Mouse (Mus musculus) olfactory bulb, adult 2 months (tissue): ENCODE data around the gene Dtd2.

ENCODE experiments used
- CTCF ChIP-seq: fragments of 200-500 bp; IDR thresholded peaks from 2 replicates; pipeline ENCODE4 v1.5.1; 2012; ENCODE audit warnings: low read depth, mild to moderate bottlenecking, low read length, moderate library complexity; ENCODE audit not compliant: insufficient read depth
- POLR2A ChIP-seq: fragments of 200-500 bp; IDR thresholded peaks from 2 replicates; pipeline ENCODE4 v1.6.1; 2012; ENCODE audit warnings: mild to moderate bottlenecking, low read depth, low read length, moderate library complexity; ENCODE audit not compliant: insufficient read depth

GRCm38 (mm10) chr12:51990629-51991028 lies 15.7 kb downstream of the Dtd2 start:
- TF ChIP-seq CTCF (no peak), POLR2A (no peak)
